Mouse (Mus musculus) E14TG2a.4 (cell line): ENCODE measurements at regions not wholly inside any gene's neighbourhood (a gene's known extent, or its start where the extent isn't known, plus 50 kb on each side); places are given as distances from the start of the nearest gene placed in this dataset.

Source experiments
- CTCF ChIP-seq: conservative IDR thresholded peaks from 2 replicates; pipeline ENCODE4 v1.5.1; 2014; ENCODE audit warnings: low read length
- NANOG ChIP-seq: IDR thresholded peaks from 2 replicates; pipeline ENCODE4 v1.6.1; 2014; ENCODE audit warnings: borderline replicate concordance, low read length, mixed read lengths
- POU5F1 ChIP-seq: IDR thresholded peaks from 2 replicates; pipeline ENCODE4 v1.6.1; 2014; ENCODE audit warnings: low read length, borderline replicate concordance

DNA sequence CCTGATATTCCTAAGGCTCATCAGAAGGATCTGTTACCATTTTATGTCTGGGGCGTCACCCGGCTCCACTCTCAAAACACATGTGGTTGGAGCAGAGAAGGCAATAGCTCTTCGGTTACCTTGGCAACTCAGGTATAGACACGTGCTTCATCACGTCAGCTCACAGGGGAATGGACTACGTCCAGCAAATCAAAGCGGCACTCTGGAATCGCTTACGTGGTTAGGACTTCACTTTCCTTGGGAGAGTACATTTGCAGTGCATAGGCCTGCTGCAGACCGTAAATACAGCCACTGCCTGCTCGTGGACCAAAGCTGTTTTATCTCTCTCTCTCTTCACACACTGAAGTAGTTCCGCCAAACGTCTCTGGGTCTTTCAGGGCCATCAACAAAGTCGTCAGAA is 74.1 kb upstream of the Prok2 start:
- TF ChIP-seq CTCF (no peak), NANOG (no peak), POU5F1 (no peak)
